Mouse (Mus musculus) heart, adult 18-20 months (tissue): ENCODE data around the gene Ptprn2. TPM values are rescaled to one million over a fixed set of nuclear protein-coding genes. Genes with fewer than 3 reads are reported as not detected.

Experiments used
- DNase-seq, 2 experiments: peaks; one replicate each; pipeline ENCODE4 v3.0.0; 2021 to 2022; ENCODE audit warnings: mixed read lengths in 1 of 2
- total RNA-seq, 2 experiments: library from RNA; stranded (reverse); gene quantifications; 2 replicates each; pipeline ENCODE4 v1.2.3; 2021

The Ptprn2 gene
- total RNA-seq, 2 experiments from 2014 or later: 0.07 to 0.18 TPM

GRCm38 (mm10) chr12:117263081-117263480, 777.6 kb downstream of the Ptprn2 start:
- DNase-seq: no peak

GRCm38 (mm10) chr12:117265211-117265610, 779.7 kb downstream of the Ptprn2 start:
- no peak for DNase-seq

GRCm38 (mm10) chr12:117268543-117269172, 783.1 kb downstream of the Ptprn2 start:
- DNase-seq: no peak

GRCm38 (mm10) chr12:117269310-117269709, 783.8 kb downstream of the Ptprn2 start:
- DNase-seq: no peak

GRCm38 (mm10) chr12:117270199-117270598, 784.7 kb downstream of the Ptprn2 start:
- no peak for DNase-seq

GRCm38 (mm10) chr12:117273166-117273565, 787.6 kb downstream of the Ptprn2 start:
- no peak for DNase-seq

GRCm38 (mm10) chr12:117274576-117274975, 789.1 kb downstream of the Ptprn2 start:
- DNase-seq: no peak

- no peak for DNase-seq
These were observed 795.3 kb downstream of the Ptprn2 start for GRCm38 (mm10) chr12:117280790-117281189.

GRCm38 (mm10) chr12:117282659-117283058, 797.1 kb downstream of the Ptprn2 start:
- DNase-seq: no peak

GRCm38 (mm10) chr12:117287456-117287855, 801.9 kb downstream of the Ptprn2 start:
- DNase-seq: peak in 1 of 2 experiments; percentile 7

GRCm38 (mm10) chr12:117291943-117292342, 806.4 kb downstream of the Ptprn2 start:
- DNase-seq: no peak

- DNase-seq: no peak
These were observed 811.3 kb downstream of the Ptprn2 start for GRCm38 (mm10) chr12:117296792-117297191.

GRCm38 (mm10) chr12:117299084-117299483, 813.6 kb downstream of the Ptprn2 start:
- DNase-seq: no peak

GRCm38 (mm10) chr12:117304751-117305624, 819.5 kb downstream of the Ptprn2 start:
- no peak for DNase-seq

GRCm38 (mm10) chr12:117305625-117306105, 820.1 kb downstream of the Ptprn2 start:
- DNase-seq: no peak

- no peak for DNase-seq
These were observed 826.6 kb downstream of the Ptprn2 start for GRCm38 (mm10) chr12:117312079-117312478.

- no peak for DNase-seq
These were observed 829.5 kb downstream of the Ptprn2 start for GRCm38 (mm10) chr12:117314987-117315386.

- DNase-seq: no peak
These were observed 830.1 kb downstream of the Ptprn2 start for GRCm38 (mm10) chr12:117315661-117316060.

GRCm38 (mm10) chr12:117318229-117318628, 832.7 kb downstream of the Ptprn2 start:
- no peak for DNase-seq

GRCm38 (mm10) chr12:117323017-117323416, 837.5 kb downstream of the Ptprn2 start:
- DNase-seq: no peak
